In the genomic region with DNA sequence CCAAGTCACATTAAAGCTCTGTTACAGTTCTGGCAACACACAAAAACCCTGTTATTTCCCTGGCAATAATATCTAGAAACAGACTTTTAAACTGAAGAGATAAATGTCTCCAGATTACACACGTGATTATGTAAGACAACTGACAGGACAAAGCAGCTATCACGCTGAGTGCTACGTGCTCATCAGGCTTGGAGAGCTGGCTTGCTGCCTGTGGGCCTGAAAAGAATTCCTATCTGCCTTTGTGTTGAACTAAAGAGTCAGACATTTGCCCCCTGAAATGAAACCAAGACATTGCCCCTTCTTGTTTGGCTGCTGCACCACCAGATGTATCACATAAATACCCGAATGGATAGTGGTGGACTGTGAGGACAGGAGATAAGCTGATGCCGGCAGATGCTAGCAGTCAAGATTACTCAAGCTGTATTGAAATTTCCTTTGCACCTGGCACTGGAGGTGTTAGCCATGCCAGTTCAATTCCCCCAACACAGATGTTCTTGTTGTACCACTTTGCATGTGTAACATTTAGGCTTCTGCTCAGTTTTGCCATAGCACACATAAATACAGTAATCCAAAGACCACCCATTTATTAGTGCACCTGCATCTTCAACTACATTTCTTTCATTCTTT, we compare ENCODE assay signal across 12 mouse cellular contexts.
DNase-seq lines count a peak whose midpoint lies in the region; ATAC-seq lines count a peak whose summit lies in the region.
"Had no signal": no experiment of that assay in that cellular context is flagged by ENCODE, and none has a peak within 500 bp of the region (broad histone marks: within the 10 kb centered on the region; RNA-seq: fewer than 3 reads in every experiment).

No protein-coding gene starts in this region.

- peak; percentile 48; the same call in 1 of the 2 replicates for ATAC-seq in hindbrain, embryonic 16.5 days
- ATAC-seq in forebrain, embryonic 16.5 days = peak; percentile 72
- ATAC-seq: midbrain, embryonic 13.5 days had no signal

- no peaks in the 10 kb centered on the region for H3K9me3 ChIP-seq in hindbrain, embryonic 16.5 days (ENCODE audit: control insufficient read depth, low read length)
- no peaks in the 10 kb centered on the region for H3K9me3 ChIP-seq in hindbrain, embryonic 10.5 days
- H3K9me3 ChIP-seq in forebrain, embryonic 16.5 days (ENCODE audit: control insufficient read depth, low read length) = no peaks in the 10 kb centered on the region
- H3K9me3 ChIP-seq: heart, embryonic 15.5 days; liver, embryonic 13.5 days; midbrain, embryonic 13.5 days had no signal

- WGBS in hindbrain, embryonic 16.5 days = 32% methylated on average over 5 of the region's 5 CpGs
- WGBS in hindbrain, embryonic 10.5 days = 50% methylated on average over 5 of the region's 5 CpGs
- 15% methylated on average over 5 of the region's 5 CpGs for WGBS in forebrain, embryonic 16.5 days

- no peak overlapping the region for H3K27ac ChIP-seq in hindbrain, embryonic 16.5 days (ENCODE audit: low read depth, low read length)
- H3K27ac ChIP-seq in hindbrain, embryonic 10.5 days = no peak overlapping the region
- no peak overlapping the region for H3K27ac ChIP-seq in forebrain, embryonic 16.5 days (ENCODE audit: low read length)
- H3K27ac ChIP-seq: heart, embryonic 15.5 days; liver, embryonic 13.5 days; midbrain, embryonic 13.5 days had no signal

- no peak overlapping the region for H3K9ac ChIP-seq in hindbrain, embryonic 16.5 days (ENCODE audit: low read depth, low read length)
- H3K9ac ChIP-seq in forebrain, embryonic 16.5 days (replicated peaks; ENCODE audit: low read depth, low read length) = no peak overlapping the region
- H3K9ac ChIP-seq: heart, embryonic 15.5 days; liver, embryonic 13.5 days; midbrain, embryonic 13.5 days had no signal

- no peaks in the 10 kb centered on the region for H3K4me1 ChIP-seq in hindbrain, embryonic 16.5 days (ENCODE audit: control insufficient read depth, insufficient read depth, low read depth, low read length)
- no peaks in the 10 kb centered on the region; the same call in 1 of the 2 replicates for H3K4me1 ChIP-seq in hindbrain, embryonic 10.5 days (replicated peaks)
- H3K4me1 ChIP-seq in forebrain, embryonic 16.5 days (replicated peaks; ENCODE audit: control insufficient read depth, insufficient read depth, low read length) = peaks cover 5% of the 10 kb centered on the region
- H3K4me1 ChIP-seq: liver, embryonic 13.5 days had no signal

- no peaks in the 10 kb centered on the region for H3K36me3 ChIP-seq in hindbrain, embryonic 16.5 days (ENCODE audit: control insufficient read depth, insufficient read depth, low read length)
- H3K36me3 ChIP-seq in hindbrain, embryonic 10.5 days = no peaks in the 10 kb centered on the region
- no peaks in the 10 kb centered on the region for H3K36me3 ChIP-seq in forebrain, embryonic 16.5 days (ENCODE audit: control insufficient read depth, insufficient read depth)
- H3K36me3 ChIP-seq: heart, embryonic 15.5 days; liver, embryonic 13.5 days; midbrain, embryonic 13.5 days had no signal

- DNase-seq in hindbrain, embryonic 10.5 days (ENCODE audit: low spot score) = no peak
- peak; percentile 45 for DNase-seq in brain, adult 2 months (ENCODE audit: low read depth, low spot score)
- DNase-seq in cerebellum, adult 18-20 months = peak; percentile 31 to 38
- no peak for DNase-seq in urinary bladder, adult 18-20 months (ENCODE audit: low spot score in 2 of 2)
- no peak for DNase-seq in layer of hippocampus, postnatal 25 days (ENCODE audit: extremely low spot score in 1 of 2, low spot score in 1 of 2)
- DNase-seq: gastrocnemius, postnatal 14 days; liver, embryonic 13.5 days; right cerebral cortex, postnatal 14 days had no signal

- H3K4me2 ChIP-seq in hindbrain, embryonic 16.5 days (ENCODE audit: low read length) = no peak overlapping the region
- H3K4me2 ChIP-seq in forebrain, embryonic 16.5 days (ENCODE audit: low read length) = no peak overlapping the region
- H3K4me2 ChIP-seq: heart, embryonic 15.5 days; liver, embryonic 13.5 days; midbrain, embryonic 13.5 days had no signal

- H3K27me3 ChIP-seq in hindbrain, embryonic 16.5 days (replicated peaks; ENCODE audit: control insufficient read depth, insufficient read depth, low read length) = no peaks in the 10 kb centered on the region
- H3K27me3 ChIP-seq in hindbrain, embryonic 10.5 days (ENCODE audit: insufficient read depth, poor library complexity, severe bottlenecking) = no peaks in the 10 kb centered on the region
- H3K27me3 ChIP-seq in forebrain, embryonic 16.5 days (replicated peaks; ENCODE audit: control insufficient read depth, insufficient read depth, low read length) = no peaks in the 10 kb centered on the region
- H3K27me3 ChIP-seq: heart, embryonic 15.5 days; liver, embryonic 13.5 days; midbrain, embryonic 13.5 days had no signal

- no peak overlapping the region for H3K4me3 ChIP-seq in hindbrain, embryonic 16.5 days (ENCODE audit: low read length)
- no peak overlapping the region for H3K4me3 ChIP-seq in hindbrain, embryonic 10.5 days
- no peak overlapping the region for H3K4me3 ChIP-seq in forebrain, embryonic 16.5 days (replicated peaks; ENCODE audit: low read length)
- H3K4me3 ChIP-seq: heart, embryonic 15.5 days; liver, embryonic 13.5 days; midbrain, embryonic 13.5 days had no signal

Comparison
In these comparisons a context has a peak if more than half of its experiments do, and no peak if none do; other contexts are left out.
1. DNase-seq: peak in brain, adult 2 months (single experiment) and cerebellum, adult 18-20 months (2 of 2); none in hindbrain, embryonic 10.5 days (single experiment), urinary bladder, adult 18-20 months (0 of 2) and layer of hippocampus, postnatal 25 days (0 of 2).